Mouse (Mus musculus): ENCODE measurements around the gene Pacrg. TPM values are rescaled to one million over a fixed set of nuclear protein-coding genes. Genes with fewer than 3 reads are reported as not detected.

Pacrg gene
- polyA plus RNA-seq, 1 experiment from 2014 or later = 2.2 TPM

- Histone ChIP-seq H3K4me2 (replicated peaks) (no peak overlapping the region), H3K9me3 (no peaks in the 10 kb centered on the region), H3K36me3 (no peaks in the 10 kb centered on the region), H3K4me3 (no peak overlapping the region), H3K27me3 (no peaks in the 10 kb centered on the region), H3K4me1 (peaks cover 4% of the 10 kb centered on the region; the same call in 1 of the 2 replicates), H3K27ac (0 out of 2 replicates have a peak overlapping the region, but pooled peaks have one; percentile 23), H3K9ac (no peak overlapping the region)
- ATAC-seq (ENCODE audit: insufficient number of reproducible peaks, insufficient read depth, low FRiP score, low TSS enrichment) = no peak
- WGBS = 18% methylated on average over 3 of the region's 3 CpGs
Measured at GRCm38 (mm10) chr17:10791661-10792060, 48.5 kb downstream of the Pacrg start.

DNA sequence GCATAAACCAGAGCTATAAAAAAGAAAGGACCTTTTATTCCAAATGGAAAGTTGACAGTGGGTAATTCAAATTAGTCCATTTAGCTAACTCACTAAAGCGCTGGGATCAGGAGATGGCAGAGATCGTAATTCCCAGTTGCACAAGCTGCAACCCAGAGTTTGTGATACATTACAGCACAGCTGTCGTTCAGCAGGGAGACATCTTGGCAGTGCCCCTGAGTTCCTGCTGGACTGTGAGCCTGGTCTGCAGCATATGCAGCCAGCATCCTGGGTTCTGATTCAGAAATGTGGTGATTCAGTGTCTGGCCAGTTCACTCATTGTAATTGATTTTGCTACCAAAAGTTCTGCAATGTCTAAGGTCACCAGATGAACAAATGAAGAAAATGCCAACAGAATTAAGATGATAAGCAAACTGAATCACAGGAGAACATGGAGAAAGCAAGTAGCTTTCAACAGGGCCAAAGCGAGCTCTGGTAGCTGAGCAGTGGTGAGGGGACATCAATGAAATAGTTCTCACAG is 55.6 kb downstream of the Pacrg start:
- 84% methylated on average over 4 of the region's 4 CpGs for WGBS
- no peak overlapping the region for H3K4me2 ChIP-seq (replicated peaks)
- no peaks in the 10 kb centered on the region for H3K9me3 ChIP-seq
- ATAC-seq (ENCODE audit: insufficient number of reproducible peaks, insufficient read depth, low FRiP score, low TSS enrichment) = no peak
- no peak overlapping the region for H3K27ac ChIP-seq
- no peak overlapping the region for H3K9ac ChIP-seq
- no peaks in the 10 kb centered on the region for H3K36me3 ChIP-seq
- no peaks in the 10 kb centered on the region for H3K27me3 ChIP-seq
- H3K4me3 ChIP-seq = no peak overlapping the region
- H3K4me1 ChIP-seq = no peaks in the 10 kb centered on the region

GRCm38 (mm10) chr17:10776503-10776902 is 63.6 kb downstream of the Pacrg start:
- Histone ChIP-seq H3K4me1 (no peaks in the 10 kb centered on the region), H3K27me3 (no peaks in the 10 kb centered on the region), H3K4me3 (no peak overlapping the region), H3K9me3 (no peaks in the 10 kb centered on the region), H3K4me2 (replicated peaks) (no peak overlapping the region), H3K27ac (no peak overlapping the region), H3K36me3 (no peaks in the 10 kb centered on the region), H3K9ac (no peak overlapping the region)
- no peak for ATAC-seq (ENCODE audit: insufficient number of reproducible peaks, insufficient read depth, low FRiP score, low TSS enrichment)
- WGBS = 49% methylated on average over 10 of the region's 10 CpGs

DNA sequence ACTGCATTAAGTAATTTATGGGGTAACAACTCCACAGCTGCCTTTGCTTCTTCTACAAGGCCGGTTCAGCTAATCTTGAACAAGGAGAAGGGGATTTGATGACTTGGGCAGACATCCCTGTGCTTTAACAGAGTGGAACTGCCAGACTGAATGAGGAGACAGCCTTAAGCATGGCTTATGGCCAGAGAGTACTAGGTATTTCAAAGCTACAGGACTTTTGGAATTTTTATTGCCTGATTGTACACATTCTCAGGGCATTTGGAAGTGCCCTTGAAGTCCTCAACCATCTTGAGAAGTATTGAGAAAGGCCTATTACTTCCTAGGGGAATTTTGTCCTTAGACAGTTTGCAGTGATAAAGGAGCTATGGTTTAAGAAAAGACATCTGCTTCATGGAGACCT is 65.6 kb downstream of the Pacrg start:
- no peak overlapping the region for H3K9ac ChIP-seq
- H3K36me3 ChIP-seq = no peaks in the 10 kb centered on the region
- no peak overlapping the region for H3K4me2 ChIP-seq (replicated peaks)
- no peaks in the 10 kb centered on the region for H3K27me3 ChIP-seq
- no peak for ATAC-seq (ENCODE audit: insufficient number of reproducible peaks, insufficient read depth, low FRiP score, low TSS enrichment)
- no peak overlapping the region for H3K27ac ChIP-seq
- H3K9me3 ChIP-seq = no peaks in the 10 kb centered on the region
- no peak overlapping the region for H3K4me3 ChIP-seq
- WGBS = 73% methylated on average over 1 of the region's 1 CpGs
- H3K4me1 ChIP-seq = no peaks in the 10 kb centered on the region

DNA sequence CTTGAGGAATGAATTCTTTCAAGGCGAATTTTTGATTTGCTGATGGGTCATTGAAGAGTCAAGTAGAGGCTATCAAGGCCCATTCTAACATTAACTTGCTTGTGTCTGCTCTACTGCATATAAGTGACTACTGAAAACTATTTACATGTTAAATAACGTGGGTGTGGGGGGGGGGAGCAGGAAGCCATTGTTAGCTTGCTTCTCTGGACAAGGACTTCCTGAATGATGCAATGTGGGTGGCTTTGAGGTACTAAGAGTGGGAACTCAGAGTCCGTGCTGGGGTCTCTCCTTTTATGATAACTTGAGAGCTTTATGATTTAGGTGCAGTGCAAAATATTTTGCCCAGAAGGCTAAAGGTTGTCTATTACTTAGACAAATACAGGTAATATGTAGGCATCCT is 67.9 kb downstream of the Pacrg start:
- 70% methylated on average over 3 of the region's 3 CpGs for WGBS
- Histone ChIP-seq H3K9ac (no peak overlapping the region), H3K27me3 (no peaks in the 10 kb centered on the region), H3K9me3 (no peaks in the 10 kb centered on the region), H3K4me1 (no peaks in the 10 kb centered on the region), H3K27ac (no peak overlapping the region), H3K4me2 (replicated peaks) (no peak overlapping the region), H3K4me3 (no peak overlapping the region), H3K36me3 (no peaks in the 10 kb centered on the region)
- no peak for ATAC-seq (ENCODE audit: insufficient number of reproducible peaks, insufficient read depth, low FRiP score, low TSS enrichment)

DNA sequence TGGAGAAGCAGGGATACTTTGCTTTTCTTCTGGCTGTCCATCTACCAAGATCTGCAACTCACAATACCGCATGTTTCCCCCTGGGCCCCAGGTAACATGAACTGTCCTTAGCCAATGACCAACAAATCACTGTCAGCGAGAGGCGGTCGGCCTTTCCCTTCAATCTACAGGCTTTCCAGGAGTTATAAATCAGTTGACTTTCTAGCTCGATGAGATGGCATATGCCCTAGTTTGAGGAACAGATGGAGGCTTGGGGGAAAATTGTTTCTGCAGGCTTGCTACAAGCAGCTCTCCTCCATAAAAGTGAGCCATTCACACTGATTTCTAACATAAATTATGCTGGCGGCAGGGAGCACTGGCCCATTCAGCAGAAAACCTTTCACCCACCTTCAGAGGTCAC is 70.2 kb downstream of the Pacrg start:
- no peaks in the 10 kb centered on the region for H3K36me3 ChIP-seq
- ATAC-seq (ENCODE audit: insufficient number of reproducible peaks, insufficient read depth, low FRiP score, low TSS enrichment) = no peak
- no peaks in the 10 kb centered on the region for H3K9me3 ChIP-seq
- no peak overlapping the region for H3K4me3 ChIP-seq
- 72% methylated on average over 6 of the region's 6 CpGs for WGBS
- H3K4me2 ChIP-seq (replicated peaks) = no peak overlapping the region
- no peak overlapping the region for H3K9ac ChIP-seq
- no peak overlapping the region for H3K27ac ChIP-seq
- H3K27me3 ChIP-seq = no peaks in the 10 kb centered on the region
- H3K4me1 ChIP-seq = no peaks in the 10 kb centered on the region

GRCm38 (mm10) chr17:10766735-10767406 is 73.2 kb downstream of the Pacrg start:
- 72% methylated on average over 10 of the region's 10 CpGs for WGBS
- Histone ChIP-seq H3K4me3 (no peak overlapping the region), H3K27ac (no peak overlapping the region), H3K4me1 (no peaks in the 10 kb centered on the region), H3K27me3 (no peaks in the 10 kb centered on the region), H3K9me3 (no peaks in the 10 kb centered on the region), H3K36me3 (no peaks in the 10 kb centered on the region), H3K9ac (no peak overlapping the region), H3K4me2 (replicated peaks) (no peak overlapping the region)
- ATAC-seq (ENCODE audit: insufficient number of reproducible peaks, insufficient read depth, low FRiP score, low TSS enrichment) = no peak

GRCm38 (mm10) chr17:10764343-10764742 is 75.8 kb downstream of the Pacrg start:
- no peak for ATAC-seq (ENCODE audit: insufficient number of reproducible peaks, insufficient read depth, low FRiP score, low TSS enrichment)
- Histone ChIP-seq H3K27ac (no peak overlapping the region), H3K4me1 (no peaks in the 10 kb centered on the region), H3K27me3 (no peaks in the 10 kb centered on the region), H3K9ac (no peak overlapping the region), H3K4me2 (replicated peaks) (no peak overlapping the region), H3K36me3 (no peaks in the 10 kb centered on the region), H3K9me3 (no peaks in the 10 kb centered on the region), H3K4me3 (no peak overlapping the region)
- 88% methylated on average over 1 of the region's 1 CpGs for WGBS

DNA sequence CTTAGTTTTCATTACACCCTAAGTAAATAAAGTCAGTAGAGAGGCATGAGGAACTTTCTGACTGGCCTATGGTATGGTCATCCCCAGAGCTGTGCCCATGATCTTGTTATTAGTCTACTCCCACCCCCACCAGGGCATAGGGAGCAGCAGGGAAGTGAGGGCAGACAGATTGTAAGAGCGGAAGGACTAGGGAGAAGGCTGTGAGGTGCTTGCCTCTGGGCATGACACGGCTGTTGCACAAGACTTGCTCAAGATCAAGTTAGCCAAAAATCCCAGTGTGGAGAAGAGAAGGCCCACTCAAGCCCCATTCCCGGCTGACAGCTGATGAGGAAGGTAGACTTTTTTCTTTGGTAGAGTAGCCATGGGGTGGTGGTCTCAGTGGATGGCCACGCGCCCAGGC is 82.7 kb downstream of the Pacrg start:
- H3K27me3 ChIP-seq = no peaks in the 10 kb centered on the region
- no peak overlapping the region for H3K4me3 ChIP-seq
- H3K27ac ChIP-seq = no peak overlapping the region
- H3K4me2 ChIP-seq (replicated peaks) = no peak overlapping the region
- no peak overlapping the region for H3K9ac ChIP-seq
- no peak for ATAC-seq (ENCODE audit: insufficient number of reproducible peaks, insufficient read depth, low FRiP score, low TSS enrichment)
- 89% methylated on average over 5 of the region's 5 CpGs for WGBS
- no peaks in the 10 kb centered on the region for H3K4me1 ChIP-seq
- no peaks in the 10 kb centered on the region for H3K9me3 ChIP-seq
- H3K36me3 ChIP-seq = no peaks in the 10 kb centered on the region

DNA sequence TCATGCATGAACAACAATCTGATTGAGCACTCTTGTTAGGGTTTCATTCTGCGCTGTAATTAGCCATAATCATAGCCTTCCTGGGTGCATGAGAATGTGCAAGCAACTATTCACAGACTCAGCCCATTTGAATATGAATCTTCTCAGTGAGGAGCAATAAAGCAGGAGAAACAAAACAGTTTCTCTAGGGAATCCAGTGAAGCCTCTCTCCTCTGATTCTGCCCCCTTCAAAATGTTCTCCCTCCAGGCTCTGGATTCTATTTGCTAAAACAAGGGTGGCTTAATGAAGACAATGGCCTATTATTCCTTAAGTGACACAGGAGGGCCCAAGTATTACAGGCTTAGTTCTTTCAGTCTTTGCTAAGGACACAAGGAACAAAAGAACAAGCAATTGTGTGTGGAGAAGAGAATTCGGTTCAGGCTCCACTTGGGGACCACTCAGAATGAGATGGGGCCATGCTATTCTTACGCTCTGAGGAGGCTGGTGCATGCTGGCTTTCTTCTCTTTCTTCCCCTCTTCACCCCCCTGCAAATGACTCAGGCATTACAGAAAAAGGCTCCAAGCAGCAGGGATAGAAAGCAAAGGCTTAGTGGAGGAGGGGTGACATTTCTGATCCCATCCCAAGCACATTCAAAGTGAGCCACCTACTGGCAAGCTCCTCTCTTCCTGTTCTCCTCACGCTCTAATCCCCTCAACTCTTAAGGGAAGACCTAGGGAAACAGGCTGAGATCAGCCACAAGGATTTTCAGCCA is 95.2 kb downstream of the Pacrg start:
- H3K27ac ChIP-seq = peak overlapping the region; percentile 41; the same call in 1 of the 2 replicates
- no peak overlapping the region for H3K4me3 ChIP-seq
- H3K9ac ChIP-seq = no peak overlapping the region
- WGBS = 19% methylated on average over 4 of the region's 4 CpGs
- no peak overlapping the region for H3K4me2 ChIP-seq (replicated peaks)
- H3K4me1 ChIP-seq = peaks cover 4% of the 10 kb centered on the region
- no peaks in the 10 kb centered on the region for H3K36me3 ChIP-seq
- H3K9me3 ChIP-seq = no peaks in the 10 kb centered on the region
- no peaks in the 10 kb centered on the region for H3K27me3 ChIP-seq
- ATAC-seq (ENCODE audit: insufficient number of reproducible peaks, insufficient read depth, low FRiP score, low TSS enrichment) = 0 out of 2 replicates have a peak, but pooled peaks have one; percentile 56

- H3K36me3 ChIP-seq = no peaks in the 10 kb centered on the region
- H3K27me3 ChIP-seq = no peaks in the 10 kb centered on the region
- no peaks in the 10 kb centered on the region for H3K9me3 ChIP-seq
- no peak for ATAC-seq (ENCODE audit: insufficient number of reproducible peaks, insufficient read depth, low FRiP score, low TSS enrichment)
- H3K4me2 ChIP-seq (replicated peaks) = no peak overlapping the region
- H3K27ac ChIP-seq = no peak overlapping the region
- WGBS = 84% methylated on average over 2 of the region's 2 CpGs
- H3K4me3 ChIP-seq = no peak overlapping the region
- H3K4me1 ChIP-seq = peaks cover 4% of the 10 kb centered on the region
- H3K9ac ChIP-seq = no peak overlapping the region
Measured at GRCm38 (mm10) chr17:10740083-10740482, 100.0 kb downstream of the Pacrg start.

GRCm38 (mm10) chr17:10737966-10738365 is 102.1 kb downstream of the Pacrg start:
- ATAC-seq (ENCODE audit: insufficient number of reproducible peaks, insufficient read depth, low FRiP score, low TSS enrichment) = no peak
- H3K27ac ChIP-seq = no peak overlapping the region

More at GRCm38 (mm10) chr17:10737966-10738365, 102.1 kb downstream of the Pacrg start:
- Histone ChIP-seq H3K4me1 (no peaks in the 10 kb centered on the region), H3K27me3 (no peaks in the 10 kb centered on the region), H3K9ac (no peak overlapping the region), H3K4me2 (replicated peaks) (no peak overlapping the region), H3K9me3 (no peaks in the 10 kb centered on the region), H3K4me3 (no peak overlapping the region), H3K36me3 (no peaks in the 10 kb centered on the region)

All from embryonic facial prominence, embryonic 12.5 days (tissue).